Mouse (Mus musculus) frontal cortex, adult (tissue): ENCODE measurements at regions not wholly inside any gene's neighbourhood (a gene's known extent, or its start where the extent isn't known, plus 50 kb on each side); places are given as distances from the start of the nearest gene placed in this dataset.

Experiments
- ATAC-seq: cut with Nextera tagmentation; 2 replicates; pipeline ENCODE4 v1.9.2; 2017; ENCODE audit warnings: mild to moderate bottlenecking, moderate library complexity, mixed read lengths; ENCODE audit not compliant: low TSS enrichment

DNA sequence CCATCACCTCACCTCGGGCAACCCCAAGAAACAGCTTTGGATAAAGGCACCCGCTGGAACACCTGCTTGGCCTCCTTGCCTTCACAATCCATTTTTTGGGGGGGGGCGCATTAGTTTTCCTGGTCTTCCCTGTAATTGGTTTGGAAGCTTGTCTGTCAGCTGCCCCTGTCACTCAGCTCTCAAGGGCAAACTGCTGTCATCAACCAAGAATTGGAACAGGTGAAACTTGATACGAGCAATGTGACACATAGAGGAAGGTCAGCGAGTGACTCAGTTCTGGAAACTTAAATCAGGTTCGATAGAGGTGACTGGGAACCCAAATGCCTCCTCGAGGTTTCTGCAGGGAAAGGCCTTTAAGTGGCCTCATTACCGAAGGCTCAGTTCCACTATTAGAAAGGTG lies 73.2 kb upstream of the Slc38a2 start:
- ATAC-seq = no peak

DNA sequence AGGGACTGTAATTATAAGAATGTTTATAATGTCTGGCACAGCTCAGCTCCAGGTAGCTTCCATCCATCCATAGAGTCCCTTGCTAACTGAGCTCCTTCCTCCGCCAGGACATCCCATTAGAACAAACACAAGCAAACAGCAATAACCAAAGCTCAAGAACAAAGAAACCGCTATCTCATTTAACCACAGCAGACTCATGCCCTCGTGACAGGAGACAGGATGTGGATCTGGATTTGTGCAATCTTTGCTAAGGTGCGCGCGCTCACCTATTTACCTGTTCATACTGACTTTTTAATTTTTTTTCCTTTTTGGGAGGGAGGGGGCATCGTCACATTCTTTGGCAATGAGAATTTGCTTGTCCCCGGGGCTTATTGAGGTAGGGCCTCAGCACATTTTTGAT lies 71.3 kb upstream of the Slc38a2 start:
- no peak for ATAC-seq

DNA sequence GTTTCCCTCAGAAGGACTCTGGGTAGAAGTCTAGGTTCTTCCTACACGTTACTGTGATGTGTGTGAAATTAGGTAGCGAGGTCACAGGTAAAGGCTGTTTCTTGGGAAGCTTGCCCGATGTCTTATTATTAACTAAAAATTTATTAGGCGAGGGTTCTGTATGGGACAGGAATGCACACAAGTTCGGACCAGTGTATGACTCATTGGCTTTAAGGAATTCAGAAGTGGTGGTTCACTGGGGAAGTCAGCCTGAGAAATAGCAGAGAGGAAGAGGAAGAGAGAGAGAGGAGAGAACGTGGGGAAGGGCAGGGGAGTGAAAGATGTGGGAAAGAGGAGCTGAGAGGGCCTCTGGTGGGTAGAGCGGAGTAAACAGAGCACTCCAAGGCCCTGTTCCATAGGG lies 70.8 kb upstream of the Slc38a2 start:
- ATAC-seq = no peak

DNA sequence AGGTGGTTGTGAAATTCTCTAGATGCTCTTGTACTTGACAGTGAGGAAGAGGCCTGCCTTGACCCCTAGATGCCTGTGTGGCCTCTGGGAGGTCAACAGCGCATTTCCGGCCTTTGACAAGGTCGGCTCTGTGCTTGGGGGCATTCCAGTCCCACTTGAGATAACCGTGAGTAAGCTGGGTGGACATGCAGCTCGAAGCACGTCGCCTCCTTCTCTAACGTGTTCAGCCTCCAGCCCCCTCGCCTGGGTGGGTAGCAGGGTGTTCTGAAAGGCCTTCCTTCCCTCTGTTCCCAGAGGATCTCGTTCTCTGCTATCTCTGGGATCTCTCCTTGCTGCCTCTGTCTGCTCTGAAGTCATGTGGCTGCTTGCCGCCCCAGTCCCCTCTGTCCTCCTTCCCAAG lies 70.2 kb upstream of the Slc38a2 start:
- ATAC-seq = no peak

DNA sequence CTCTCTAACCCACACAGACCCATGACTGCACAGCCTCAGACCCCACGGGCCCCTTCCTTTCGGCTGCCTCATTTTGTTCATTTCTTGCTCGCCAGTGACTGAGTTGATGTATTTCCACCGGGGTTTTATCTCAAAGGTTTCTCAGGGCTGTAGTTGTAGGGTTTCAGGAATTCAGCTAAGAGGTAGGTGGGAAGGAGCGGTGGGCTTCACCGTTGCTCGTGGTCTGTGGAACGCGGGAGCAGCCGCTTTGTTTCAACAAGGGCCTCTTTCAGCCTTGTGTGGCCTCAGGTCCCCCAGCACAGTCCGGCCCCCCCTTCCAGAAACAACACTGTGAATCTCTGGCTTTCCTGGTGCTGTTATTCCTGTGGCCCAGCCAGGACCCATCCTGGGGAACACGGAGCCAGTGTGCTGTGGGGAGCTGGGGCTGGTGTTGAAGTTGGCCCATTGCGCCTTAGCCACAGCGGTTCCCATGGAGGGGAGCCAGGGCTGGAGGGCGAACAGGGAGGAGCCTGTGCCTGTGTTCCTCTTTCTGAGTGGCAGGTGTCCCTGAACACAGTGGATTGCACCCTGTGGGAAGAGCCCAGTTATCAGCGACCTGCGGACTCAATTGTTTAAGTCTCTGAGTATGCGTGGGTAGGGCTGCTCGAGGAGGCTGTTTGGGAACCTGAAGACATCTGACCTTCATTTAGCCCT lies 68.9 kb upstream of the Slc38a2 start:
- no peak for ATAC-seq

DNA sequence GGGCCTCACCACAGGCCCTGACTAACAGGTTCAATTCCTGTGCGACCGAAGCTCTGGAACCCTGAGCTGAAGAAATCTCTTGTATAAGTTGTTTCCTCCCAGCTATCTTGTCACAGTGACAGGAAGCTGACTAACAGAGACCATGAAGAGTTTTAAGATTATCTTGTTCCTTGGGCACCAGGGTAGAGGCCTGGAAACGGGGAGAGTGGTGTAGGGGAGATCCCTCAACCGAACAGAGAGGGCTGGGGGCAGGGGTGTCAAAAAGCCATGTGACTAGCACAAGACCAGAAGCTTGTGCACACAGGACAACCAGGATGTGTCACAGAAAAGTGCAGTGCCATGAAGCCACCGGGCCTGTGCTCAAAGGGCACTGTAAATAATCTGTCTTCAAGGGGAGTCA lies 67.7 kb upstream of the Slc38a2 start:
- no peak for ATAC-seq

DNA sequence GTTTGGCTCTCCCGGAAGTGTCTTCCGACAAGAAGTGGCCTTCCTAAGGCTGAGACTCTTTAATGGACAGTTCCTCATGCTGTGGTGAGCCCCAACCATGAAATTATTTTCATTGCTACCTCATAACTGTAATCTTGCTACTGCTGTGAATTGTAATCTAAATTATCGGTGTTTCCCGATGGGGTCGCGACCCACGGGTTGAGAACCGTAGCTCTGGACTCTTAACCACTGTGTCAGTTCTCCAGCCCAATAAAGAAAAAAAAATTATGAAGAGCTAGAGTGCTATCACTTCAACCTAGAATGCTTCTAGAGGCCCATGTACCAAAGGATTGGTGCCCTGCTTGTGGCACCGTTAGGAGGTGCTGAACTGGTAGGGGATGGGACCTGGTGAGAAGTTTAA lies 66.7 kb upstream of the Slc38a2 start:
- no peak for ATAC-seq

DNA sequence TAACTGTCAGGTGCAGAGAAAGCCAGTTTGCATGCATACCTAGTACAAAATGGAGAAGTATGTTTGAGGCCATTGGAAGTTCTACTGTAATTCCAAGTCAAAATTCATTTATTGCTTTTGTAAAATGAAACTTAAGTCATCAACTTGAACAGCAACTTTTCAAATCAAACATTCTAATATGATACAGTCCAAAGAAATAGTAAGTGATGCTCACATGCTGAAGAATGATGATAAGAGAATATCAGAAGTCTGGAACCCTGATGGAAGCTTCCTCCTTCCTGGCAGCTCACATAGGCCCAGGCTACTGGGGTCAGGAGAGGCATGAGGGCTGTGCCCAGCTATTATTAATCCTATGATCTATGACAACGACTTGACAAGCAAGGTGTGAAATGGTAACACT lies 64.1 kb upstream of the Slc38a2 start:
- no peak for ATAC-seq

DNA sequence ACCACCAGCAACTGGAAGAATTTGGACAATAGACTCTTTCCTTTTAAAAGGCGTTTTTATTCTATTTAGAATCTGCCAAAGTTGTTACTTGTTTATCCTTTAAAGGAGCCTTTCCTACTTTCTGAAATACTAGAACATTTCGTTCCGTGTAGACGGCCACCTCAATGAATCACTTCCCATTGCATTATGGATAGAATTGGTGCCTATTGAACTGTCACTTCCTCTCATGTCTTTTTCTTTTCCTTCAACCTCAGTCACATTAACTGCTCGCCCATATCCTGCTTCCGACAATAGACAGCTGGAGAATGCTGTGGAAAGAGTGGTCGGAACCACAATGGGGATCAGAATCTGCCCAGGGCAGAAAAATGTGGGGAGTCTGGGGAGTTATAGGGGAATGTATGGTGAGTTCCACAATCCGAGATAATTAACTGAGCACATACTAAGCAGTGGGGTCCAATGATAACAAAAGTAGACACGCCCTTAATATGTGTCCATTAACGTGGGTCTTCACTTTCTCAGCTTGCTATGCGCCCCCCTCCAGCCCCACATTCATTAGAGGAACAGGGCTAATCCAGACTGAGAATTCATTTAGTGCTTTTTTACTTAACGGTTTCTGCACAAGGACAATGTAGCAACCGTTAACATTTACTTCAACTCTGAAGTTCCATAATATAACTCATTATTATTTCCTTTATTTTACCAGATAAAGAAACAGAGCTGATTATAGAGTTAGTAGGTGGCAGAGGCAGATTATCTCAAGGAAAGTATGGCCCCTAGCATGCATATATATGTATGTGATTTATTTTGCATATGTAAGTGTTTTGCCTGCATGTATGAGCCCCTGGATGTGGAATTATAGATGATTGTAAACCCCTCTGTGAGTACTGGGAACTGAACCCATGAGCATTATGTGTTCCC lies 59.8 kb upstream of the Slc38a2 start:
- no peak for ATAC-seq

DNA sequence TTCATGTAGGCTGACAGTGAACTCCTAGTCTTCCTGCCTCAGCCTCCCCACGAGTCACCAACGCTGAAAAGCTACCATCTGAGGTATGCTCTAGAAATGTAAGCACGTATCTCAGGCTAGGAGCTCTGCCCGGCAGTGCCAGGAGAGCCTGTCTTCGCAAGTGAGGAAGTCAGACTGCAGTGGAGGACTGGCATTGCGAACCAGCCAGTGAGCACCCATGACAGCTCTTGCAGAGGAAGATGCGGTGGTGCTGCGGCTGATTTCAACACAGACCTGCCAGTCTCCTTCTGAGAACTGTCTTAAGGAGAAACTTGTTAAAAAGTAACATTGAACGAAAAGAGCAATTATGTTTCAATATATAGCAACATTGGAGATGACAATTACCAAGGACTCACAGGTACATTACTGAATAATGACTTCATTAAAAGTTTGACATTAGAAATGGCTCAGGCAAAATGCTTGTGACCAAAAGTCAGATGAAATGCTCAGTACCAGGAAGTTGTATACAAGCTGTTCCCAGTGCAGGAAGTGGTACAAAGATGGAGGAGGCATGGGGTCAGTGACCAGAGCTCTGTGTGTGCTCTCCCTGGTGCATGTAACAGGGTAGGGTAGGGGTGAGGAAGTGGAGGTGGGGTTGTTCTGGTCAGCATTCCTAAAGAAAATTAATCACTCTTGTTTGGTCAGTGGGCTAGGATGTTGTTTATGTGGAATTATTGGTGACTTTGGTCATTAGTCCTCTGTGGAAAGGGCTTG lies 58.1 kb upstream of the Slc38a2 start:
- ATAC-seq = no peak

DNA sequence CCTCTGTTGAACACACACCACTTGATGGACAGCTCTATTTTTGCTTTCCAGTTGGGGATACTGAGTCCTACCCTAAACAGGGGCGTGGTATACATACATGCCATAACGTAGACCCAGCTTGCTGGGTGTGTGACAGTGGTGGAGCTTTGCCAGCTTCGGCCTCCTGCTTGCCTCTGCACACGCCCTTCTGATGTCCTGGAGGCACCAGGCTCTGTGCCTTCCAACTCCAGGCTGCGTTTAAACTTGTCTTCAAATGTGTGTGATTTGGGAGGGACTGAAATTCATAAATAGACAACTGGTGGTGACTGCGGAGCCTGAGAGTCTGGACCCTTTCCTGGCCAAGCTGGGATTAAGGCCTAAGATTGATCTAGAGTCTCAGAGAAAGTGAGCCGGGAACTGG lies 56.9 kb upstream of the Slc38a2 start:
- no peak for ATAC-seq

DNA sequence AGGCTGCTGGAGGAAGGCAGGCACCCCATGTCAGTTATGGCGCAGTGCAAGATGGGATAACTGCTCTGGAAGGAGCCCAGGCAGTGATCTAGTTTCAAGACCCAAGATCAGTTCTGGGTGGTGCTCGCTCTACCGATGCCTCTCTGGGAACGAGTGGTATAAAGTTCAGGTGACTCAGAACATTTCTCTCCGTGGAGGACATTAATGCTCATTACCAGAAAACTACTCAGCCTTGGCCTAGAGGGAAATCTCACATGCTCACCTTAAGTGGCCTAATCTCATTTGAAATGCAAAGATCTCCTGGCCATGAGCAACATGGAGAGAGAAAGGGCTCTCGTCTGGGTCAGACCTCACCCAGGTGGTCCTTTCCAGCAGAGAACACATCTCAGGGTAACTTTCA lies 56.4 kb upstream of the Slc38a2 start:
- no peak for ATAC-seq

DNA sequence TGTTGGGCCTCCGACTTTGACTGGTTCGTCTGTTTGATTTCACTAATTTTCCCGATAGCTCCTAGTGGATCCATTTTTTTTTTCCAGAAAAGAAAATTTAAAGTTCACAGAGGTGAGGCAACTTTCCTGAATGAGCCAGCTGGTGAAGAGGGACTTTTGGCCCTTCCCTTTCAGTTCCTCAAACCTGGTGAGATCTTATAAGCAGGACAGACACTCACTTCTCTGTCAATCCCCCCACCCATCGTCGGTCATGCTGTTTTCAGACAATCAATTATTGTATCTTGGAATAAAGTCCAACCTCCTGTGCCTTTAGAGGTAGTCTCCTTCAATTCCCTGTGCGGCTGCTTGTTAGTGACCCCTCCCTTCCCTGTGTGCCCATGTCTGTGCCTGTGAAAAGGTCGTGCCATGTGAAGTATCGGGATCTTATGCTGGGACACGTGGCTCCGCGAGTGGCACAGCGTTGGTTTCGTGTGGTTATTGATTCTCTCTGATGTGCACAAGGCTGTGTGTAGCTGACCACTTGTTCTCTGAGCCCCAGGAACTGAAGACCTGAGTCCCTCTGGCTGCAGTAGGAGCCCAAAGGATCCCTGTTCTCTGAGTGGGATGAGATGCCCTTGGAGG lies 55.9 kb upstream of the Slc38a2 start:
- no peak for ATAC-seq

DNA sequence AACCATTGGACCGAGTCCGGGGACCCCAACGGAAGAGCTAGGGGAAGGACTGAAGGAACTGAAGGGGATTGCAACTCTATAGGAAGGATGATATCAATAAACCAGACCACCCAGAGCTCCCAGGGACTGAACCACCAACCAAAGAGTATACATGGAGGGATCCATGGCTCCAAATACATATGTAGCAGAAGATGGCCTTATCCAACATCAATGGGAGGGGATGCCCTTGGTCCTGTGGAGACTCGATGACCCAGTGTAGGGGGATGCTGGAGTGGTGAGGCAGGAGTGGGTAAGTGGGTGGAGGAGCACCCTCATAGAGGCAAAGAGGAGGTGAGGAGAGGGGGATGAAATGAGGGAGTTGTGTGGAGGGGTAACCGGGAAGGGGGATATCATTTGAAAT lies 54.5 kb upstream of the Slc38a2 start:
- no peak for ATAC-seq

DNA sequence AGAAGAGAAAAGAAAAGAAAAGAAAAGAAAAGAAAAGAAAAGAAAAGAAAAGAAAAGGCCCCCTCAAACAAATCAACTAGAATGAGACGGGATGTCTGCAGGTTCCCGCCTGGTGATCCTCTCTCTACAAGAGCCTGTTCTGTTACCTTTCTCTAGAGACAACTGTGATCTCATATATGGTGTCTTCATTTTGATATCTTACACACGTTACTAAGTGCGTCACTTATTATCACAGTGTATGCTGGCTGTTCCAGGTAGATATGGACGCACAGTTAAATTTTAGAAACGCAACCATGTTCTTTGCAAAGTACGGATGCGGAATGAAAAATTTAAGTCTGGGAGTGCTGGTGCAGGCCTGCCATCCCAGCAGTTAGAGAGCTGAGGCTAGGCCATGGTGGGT lies 53.2 kb upstream of the Slc38a2 start:
- ATAC-seq = no peak

DNA sequence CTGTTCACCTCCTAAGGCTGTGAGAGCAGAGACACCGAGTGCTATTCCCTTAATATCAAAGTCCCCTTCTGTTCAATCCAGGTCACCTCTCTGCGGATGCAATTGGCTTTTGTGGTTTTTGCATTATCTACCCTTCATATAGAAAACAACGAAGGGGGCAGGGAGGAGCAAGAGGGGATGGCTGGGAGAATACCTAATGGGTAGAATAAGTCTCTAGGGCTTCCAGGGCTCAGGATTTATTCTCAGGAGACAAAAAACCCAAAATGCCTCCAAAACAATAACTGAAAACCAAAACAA lies 52.5 kb upstream of the Slc38a2 start:
- no peak for ATAC-seq

DNA sequence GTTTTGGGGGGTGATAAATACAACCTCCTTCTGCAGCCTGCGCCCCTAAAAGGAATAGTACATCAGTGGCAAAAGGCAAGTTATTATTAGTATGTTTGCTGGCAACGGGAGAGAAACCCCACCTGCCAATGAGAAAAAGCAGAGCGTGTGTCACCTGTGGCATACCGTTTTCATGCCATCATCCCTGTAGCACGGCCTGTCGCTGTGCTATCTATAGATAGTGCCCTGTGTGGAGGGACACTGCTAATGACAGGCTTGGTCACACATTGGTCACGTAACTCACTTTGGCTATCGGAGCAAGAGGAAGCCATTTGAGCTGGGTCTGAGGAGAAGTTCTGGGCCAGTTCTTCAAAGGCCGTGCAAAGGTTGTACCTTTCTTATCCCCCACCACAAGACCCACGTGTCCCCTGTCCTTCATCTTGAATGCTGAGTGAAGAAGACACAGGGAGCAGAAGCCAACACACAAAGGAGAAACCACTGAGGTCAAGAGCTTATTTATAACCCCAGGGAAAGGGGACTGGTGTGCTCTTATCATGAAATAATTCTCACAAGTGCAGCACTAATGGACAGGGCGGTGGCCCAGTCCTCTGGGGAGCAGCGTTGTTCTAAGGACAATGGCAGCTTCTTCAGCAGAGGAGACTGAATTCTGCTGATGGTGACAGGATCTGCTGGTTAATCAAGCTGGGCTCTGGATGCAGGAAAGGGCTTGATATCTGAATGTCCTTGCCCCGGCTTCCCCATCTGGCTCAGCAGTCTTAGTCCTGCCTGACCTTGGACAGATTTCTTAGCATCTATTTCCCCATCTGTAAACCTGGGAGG lies 51.9 kb upstream of the Slc38a2 start:
- no peak for ATAC-seq

DNA sequence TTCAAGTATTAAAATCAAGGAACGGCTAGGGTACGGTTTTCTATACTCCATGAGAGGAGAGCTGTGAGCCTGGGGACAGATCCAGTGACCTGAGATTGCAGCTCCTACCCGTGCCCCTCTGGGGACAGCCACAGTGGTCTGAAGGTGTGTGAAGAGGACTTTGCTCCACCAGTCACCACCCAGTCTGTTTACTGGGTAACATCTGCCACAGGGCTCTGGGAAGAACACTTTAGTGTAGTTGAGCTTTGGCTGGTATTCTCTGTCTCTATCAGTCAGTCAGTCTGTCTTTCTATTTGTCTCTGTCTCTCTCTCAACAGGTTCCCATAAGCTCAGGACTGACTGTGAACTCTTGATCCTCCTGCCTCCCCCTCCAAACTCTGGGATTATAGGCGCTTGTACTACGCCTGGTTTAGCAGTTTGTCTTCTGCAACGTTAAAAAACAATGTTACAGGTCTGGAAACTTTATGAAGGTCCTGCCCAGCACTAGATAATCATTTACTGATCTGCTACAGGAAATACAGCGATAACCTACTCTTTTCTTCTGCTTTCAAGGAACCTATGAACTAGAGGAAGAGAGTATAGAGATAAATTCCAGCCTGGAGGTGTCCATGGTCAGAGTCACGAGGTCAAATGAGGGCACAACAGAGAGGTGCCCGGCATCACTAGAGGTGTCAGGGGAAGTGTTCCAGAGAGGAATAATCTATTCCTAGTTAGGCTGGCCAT lies 50.2 kb upstream of the Slc38a2 start:
- no peak for ATAC-seq
